Comparison of ENCODE assay signal across 8 mouse cellular contexts in genomic region chr6:21709228-21709627, GRCm38 (mm10).
DNase-seq lines count a peak whose midpoint lies in the region; ATAC-seq lines count a peak whose summit lies in the region.

No protein-coding gene starts in this region.

- 24% methylated on average over 3 of the region's 3 CpGs for WGBS in hindbrain, embryonic 11.5 days
- 16% methylated on average over 3 of the region's 3 CpGs for WGBS in hindbrain, embryonic 16.5 days
- 18% methylated on average over 3 of the region's 3 CpGs for WGBS in midbrain, embryonic 15.5 days
- WGBS in midbrain, embryonic 11.5 days: 29% methylated on average over 3 of the region's 3 CpGs

- no peak overlapping the region for H3K4me2 ChIP-seq in hindbrain, embryonic 11.5 days (replicated peaks; ENCODE audit: low read depth, low read length)
- no peak overlapping the region for H3K4me2 ChIP-seq in hindbrain, embryonic 16.5 days (ENCODE audit: low read length)
- H3K4me2 ChIP-seq in midbrain, embryonic 15.5 days: no peak overlapping the region
- no peak overlapping the region for H3K4me2 ChIP-seq in midbrain, embryonic 11.5 days

- no peak overlapping the region for H3K9ac ChIP-seq in hindbrain, embryonic 11.5 days (ENCODE audit: low read depth, low read length)
- H3K9ac ChIP-seq in hindbrain, embryonic 16.5 days (ENCODE audit: low read depth, low read length): no peak overlapping the region
- no peak overlapping the region for H3K9ac ChIP-seq in midbrain, embryonic 15.5 days
- H3K9ac ChIP-seq in midbrain, embryonic 11.5 days (ENCODE audit: low read length): no peak overlapping the region

- ATAC-seq in hindbrain, embryonic 11.5 days (ENCODE audit: low FRiP score): peak; percentile 47; the same call in 1 of the 2 replicates
- ATAC-seq in hindbrain, embryonic 16.5 days: no peak
- ATAC-seq in midbrain, embryonic 15.5 days (replicated peaks): 0 out of 2 replicates have a peak, but pooled peaks have one; percentile 30
- ATAC-seq in midbrain, embryonic 11.5 days (ENCODE audit: low FRiP score): no peak

- peak; percentile 63 for DNase-seq in hindbrain, embryonic 11.5 days (ENCODE audit: low spot score)
- DNase-seq in midbrain, embryonic 11.5 days (ENCODE audit: low spot score, missing footprints): no peak
- DNase-seq in c-Kit-positive CD71-positive TER-119-positive erythroid progenitor cells, embryonic 14.5 days (ENCODE audit: low spot score): peak; percentile 1
- peak; percentile 53 for DNase-seq in retina, postnatal 1 day
- no peak for DNase-seq in testis, postnatal 14 days (ENCODE audit: low spot score)
- DNase-seq in ovary, postnatal 14 days (ENCODE audit: low spot score): no peak

- H3K36me3 ChIP-seq in hindbrain, embryonic 11.5 days (ENCODE audit: control insufficient read depth, insufficient read depth, low read length): no peaks in the 10 kb centered on the region
- no peaks in the 10 kb centered on the region for H3K36me3 ChIP-seq in hindbrain, embryonic 16.5 days (ENCODE audit: control insufficient read depth, insufficient read depth, low read length)
- H3K36me3 ChIP-seq in midbrain, embryonic 15.5 days (replicated peaks): no peaks in the 10 kb centered on the region
- no peaks in the 10 kb centered on the region for H3K36me3 ChIP-seq in midbrain, embryonic 11.5 days (ENCODE audit: control insufficient read depth, insufficient read depth, low read length)

- H3K4me3 ChIP-seq in hindbrain, embryonic 11.5 days (ENCODE audit: low read depth, low read length): no peak overlapping the region
- no peak overlapping the region for H3K4me3 ChIP-seq in hindbrain, embryonic 16.5 days (ENCODE audit: low read length)
- H3K4me3 ChIP-seq in midbrain, embryonic 15.5 days: no peak overlapping the region
- H3K4me3 ChIP-seq in midbrain, embryonic 11.5 days (ENCODE audit: low read depth, low read length): no peak overlapping the region

- no peak overlapping the region for H3K27ac ChIP-seq in hindbrain, embryonic 11.5 days (ENCODE audit: low read depth, low read length)
- no peak overlapping the region for H3K27ac ChIP-seq in hindbrain, embryonic 16.5 days (ENCODE audit: low read depth, low read length)
- no peak overlapping the region for H3K27ac ChIP-seq in midbrain, embryonic 15.5 days
- no peak overlapping the region for H3K27ac ChIP-seq in midbrain, embryonic 11.5 days (ENCODE audit: low read depth, low read length)

- no peaks in the 10 kb centered on the region for H3K27me3 ChIP-seq in hindbrain, embryonic 11.5 days (ENCODE audit: control insufficient read depth, insufficient read depth, low read length)
- H3K27me3 ChIP-seq in hindbrain, embryonic 16.5 days (replicated peaks; ENCODE audit: control insufficient read depth, insufficient read depth, low read length): no peaks in the 10 kb centered on the region
- no peaks in the 10 kb centered on the region for H3K27me3 ChIP-seq in midbrain, embryonic 15.5 days (replicated peaks)
- H3K27me3 ChIP-seq in midbrain, embryonic 11.5 days (ENCODE audit: control insufficient read depth, insufficient read depth, low read length): no peaks in the 10 kb centered on the region

- no peaks in the 10 kb centered on the region for H3K4me1 ChIP-seq in hindbrain, embryonic 11.5 days (replicated peaks; ENCODE audit: control insufficient read depth, insufficient read depth, low read length)
- no peaks in the 10 kb centered on the region for H3K4me1 ChIP-seq in hindbrain, embryonic 16.5 days (ENCODE audit: control insufficient read depth, insufficient read depth, low read depth, low read length)
- no peaks in the 10 kb centered on the region for H3K4me1 ChIP-seq in midbrain, embryonic 15.5 days
- H3K4me1 ChIP-seq in midbrain, embryonic 11.5 days (ENCODE audit: control insufficient read depth, insufficient read depth, low read length): no peaks in the 10 kb centered on the region

- H3K9me3 ChIP-seq in hindbrain, embryonic 11.5 days (ENCODE audit: control insufficient read depth, low read length): no peaks in the 10 kb centered on the region
- no peaks in the 10 kb centered on the region for H3K9me3 ChIP-seq in hindbrain, embryonic 16.5 days (ENCODE audit: control insufficient read depth, low read length)
- H3K9me3 ChIP-seq in midbrain, embryonic 15.5 days: no peaks in the 10 kb centered on the region
- H3K9me3 ChIP-seq in midbrain, embryonic 11.5 days (ENCODE audit: control insufficient read depth, low read length): no peaks in the 10 kb centered on the region

Comparison
In these comparisons a context has a peak if more than half of its experiments do, and no peak if none do; other contexts are left out.
1. ATAC-seq: peak in hindbrain, embryonic 11.5 days (single experiment) and midbrain, embryonic 15.5 days (single experiment); none in hindbrain, embryonic 16.5 days (single experiment) and midbrain, embryonic 11.5 days (single experiment).
2. DNase-seq: peak in hindbrain, embryonic 11.5 days (single experiment), c-Kit-positive CD71-positive TER-119-positive erythroid progenitor cells, embryonic 14.5 days (single experiment) and retina, postnatal 1 day (single experiment); none in midbrain, embryonic 11.5 days (single experiment), testis, postnatal 14 days (single experiment) and ovary, postnatal 14 days (single experiment).